Mouse (Mus musculus) thymus, adult 2 months (tissue): Measurements from ENCODE around the gene Pou4f1.

ENCODE experiments used
- CTCF ChIP-seq: fragments of 200-500 bp; IDR thresholded peaks from 2 replicates; pipeline ENCODE4 v1.5.1; 2012; ENCODE audit warnings: mild to moderate bottlenecking, control low read depth, low read length, moderate library complexity, borderline replicate concordance; ENCODE audit not compliant: control insufficient read depth, poor library complexity, insufficient read depth; ENCODE audit errors: extremely low read depth
- POLR2A ChIP-seq: fragments of 200-500 bp; IDR thresholded peaks from 2 replicates; pipeline ENCODE4 v1.6.1; 2012; ENCODE audit warnings: mild to moderate bottlenecking, low read length, control low read depth, moderate library complexity; ENCODE audit not compliant: control insufficient read depth, poor library complexity, insufficient read depth; ENCODE audit errors: extremely low read depth

DNA sequence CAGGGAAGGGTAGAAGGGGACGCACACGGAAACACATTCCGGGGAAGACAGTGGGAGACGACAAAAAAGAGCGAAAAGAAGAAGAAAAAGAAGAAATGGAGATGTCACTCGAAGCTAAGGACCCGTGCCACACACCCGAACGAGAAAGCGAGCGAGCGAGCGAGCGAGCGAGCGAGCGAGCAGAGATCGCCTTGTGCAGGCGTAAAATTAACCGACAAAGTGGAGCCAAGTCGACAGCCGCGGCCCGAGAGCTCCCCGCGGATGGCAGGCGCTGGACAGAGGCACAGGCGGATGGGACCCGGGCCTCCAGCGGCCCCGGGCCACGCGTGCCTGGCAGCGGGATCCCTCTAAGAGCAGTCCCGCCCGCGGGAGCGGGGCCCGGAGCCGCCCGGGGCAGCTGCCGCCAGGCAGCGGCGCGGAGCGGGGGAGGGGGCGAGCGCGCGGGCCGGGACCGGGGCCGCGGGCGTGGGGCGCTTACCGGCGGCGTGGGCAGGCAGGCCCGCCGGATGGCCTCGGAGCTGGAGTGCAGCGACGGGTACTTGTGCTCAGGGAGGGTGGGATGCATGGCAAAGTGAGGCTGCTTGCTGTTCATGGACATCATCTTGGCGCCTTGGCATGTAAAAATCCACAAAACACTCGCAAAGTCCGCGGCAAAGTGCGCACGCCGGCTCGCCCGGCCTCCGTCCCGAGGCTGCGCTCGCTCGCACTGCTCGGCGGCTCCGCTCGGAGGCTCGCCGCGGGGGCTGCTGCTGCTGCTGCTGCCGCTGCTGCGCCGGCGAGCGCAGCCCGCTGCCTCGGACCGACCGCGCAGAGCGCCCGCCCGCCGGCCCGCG is 450 bp downstream of the Pou4f1 start:
- TF ChIP-seq POLR2A (no peak), CTCF (no peak)
